Mouse (Mus musculus) embryonic facial prominence, embryonic 10.5 days (tissue): Measurements from ENCODE around the gene Klhdc7a. TPM values are rescaled to one million over a fixed set of nuclear protein-coding genes. Genes with fewer than 3 reads are reported as not detected.

Experiments used
- DNase-seq: peaks from one replicate; pipeline ENCODE4 v3.0.0-alpha.2; 2017; ENCODE audit warnings: low spot score
- H3K27ac ChIP-seq: fragments of 300-500 bp; sonication (generic); replicated peaks from 2 replicates; pipeline ENCODE4 v1.5.1; 2016; ENCODE audit warnings: mild to moderate bottlenecking
- H3K27me3 ChIP-seq: fragments of 300-500 bp; sonication (generic); replicated peaks from 2 replicates; pipeline ENCODE4 v1.6.1; 2016; ENCODE audit warnings: low read depth, mild to moderate bottlenecking; ENCODE audit not compliant: poor library complexity, severe bottlenecking
- H3K36me3 ChIP-seq: fragments of 300-500 bp; sonication (generic); replicated peaks from 2 replicates; pipeline ENCODE4 v1.6.1; 2016; ENCODE audit warnings: mild to moderate bottlenecking, moderate library complexity
- H3K4me1 ChIP-seq: fragments of 300-500 bp; sonication (generic); 2 replicates; pipeline ENCODE4 v1.6.1; 2016
- H3K4me3 ChIP-seq: fragments of 300-500 bp; sonication (generic); 2 replicates; pipeline ENCODE4 v1.5.1; 2016; ENCODE audit warnings: mild to moderate bottlenecking, moderate library complexity
- H3K9me3 ChIP-seq: fragments of 300-500 bp; sonication (generic); 2 replicates; pipeline ENCODE4 v1.6.1; 2016; ENCODE audit warnings: mild to moderate bottlenecking
- WGBS: fragments of 180-500 bp; shearing (Covaris S2); methylation state at CpG from one replicate; pipeline ENCODE4 v1.1.7; 2016; 5-methylcytosine and 5-hydroxymethylcytosine counted together
- polyA plus RNA-seq: library from polyadenylated mRNA; unstranded; fragments of >200 nt; fragmentation: Nextera tagmentation; extraction: Ambion mirVana; gene quantifications from 2 replicates; pipeline ENCODE4 v1.2.1, GENCODE M21; 2016

Gene Klhdc7a
- polyA plus RNA-seq, 1 experiment from 2014 or later, result 0.34 TPM

DNA sequence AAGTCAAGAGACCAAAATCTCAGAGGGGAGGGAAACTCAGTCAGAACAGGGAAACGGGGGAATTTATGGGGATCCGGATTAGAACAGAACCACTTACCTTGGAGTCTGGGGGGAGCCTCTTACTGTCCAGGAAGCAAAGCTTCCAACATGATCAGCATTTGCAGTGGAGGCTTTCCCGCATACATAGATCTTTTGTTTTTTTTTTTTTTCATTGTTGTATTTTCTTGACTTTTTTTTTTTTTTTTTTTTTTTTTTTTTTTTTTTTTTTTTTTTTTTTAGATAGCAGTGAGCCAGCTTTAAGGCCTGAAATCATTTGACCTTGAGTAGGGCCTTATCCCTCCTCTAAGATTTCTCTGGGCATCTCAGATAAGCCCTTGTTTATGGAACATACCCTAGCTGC lies 8.6 kb downstream of the Klhdc7a start:
- WGBS, result 93% methylated on average over 3 of the region's 3 CpGs
- DNase-seq, result no peak
- Histone ChIP-seq H3K36me3 (no peaks in the 10 kb centered on the region), H3K9me3 (no peaks in the 10 kb centered on the region), H3K4me3 (no peak overlapping the region), H3K27me3 (no peaks in the 10 kb centered on the region), H3K27ac (no peak overlapping the region), H3K4me1 (peaks cover 18% of the 10 kb centered on the region; the same call in 1 of the 2 replicates)

- peak overlapping the region; percentile 51 for H3K4me3 ChIP-seq
Observed at GRCm38 (mm10) chr4:139950876-139951485, 16.8 kb downstream of the Klhdc7a start.

GRCm38 (mm10) chr4:139950431-139950848 lies 17.4 kb downstream of the Klhdc7a start:
- Histone ChIP-seq H3K9me3 (0 out of 2 replicates have a peak, but pooled peaks cover 4% of the 10 kb centered on the region), H3K4me1 (peaks cover 22% of the 10 kb centered on the region), H3K27me3 (peaks cover 7% of the 10 kb centered on the region; the same call in 1 of the 2 replicates), H3K27ac (peak overlapping the region; percentile 19; the same call in 1 of the 2 replicates), H3K4me3 (peak overlapping the region; percentile 51), H3K36me3 (no peaks in the 10 kb centered on the region)
- DNase-seq, result peak; percentile 67
- 1% methylated on average over 20 of the region's 20 CpGs for WGBS

More at GRCm38 (mm10) chr4:139950876-139951485, 16.8 kb downstream of the Klhdc7a start:
- WGBS, result 57% methylated on average over 6 of the region's 7 CpGs
- peaks cover 22% of the 10 kb centered on the region for H3K4me1 ChIP-seq
- 0 out of 2 replicates have a peak, but pooled peaks cover 4% of the 10 kb centered on the region for H3K9me3 ChIP-seq
- no peaks in the 10 kb centered on the region for H3K36me3 ChIP-seq
- peaks cover 7% of the 10 kb centered on the region; the same call in 1 of the 2 replicates for H3K27me3 ChIP-seq
- H3K27ac ChIP-seq, result no peak overlapping the region
- DNase-seq, result no peak

DNA sequence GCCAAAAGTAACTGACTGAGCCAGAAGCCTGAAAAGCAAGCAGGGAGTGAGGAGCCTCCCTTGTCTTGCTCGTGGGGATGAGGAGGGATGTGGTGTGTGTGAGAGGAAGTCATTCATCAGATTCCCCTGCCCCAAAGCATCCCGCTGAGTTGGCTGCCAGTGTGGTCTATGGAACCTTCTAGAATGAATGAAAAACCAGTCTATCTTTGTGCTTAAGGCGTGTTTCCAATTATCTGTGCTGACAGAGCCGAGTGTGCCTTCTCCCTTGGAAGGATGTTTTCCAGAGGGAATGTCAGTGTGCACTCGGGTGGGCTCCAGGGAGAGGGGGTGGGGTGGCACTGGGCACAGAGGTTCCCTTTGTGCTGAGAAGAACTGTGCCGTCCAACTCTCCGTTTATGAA lies 19.2 kb downstream of the Klhdc7a start:
- Histone ChIP-seq H3K27me3 (peaks cover 7% of the 10 kb centered on the region; the same call in 1 of the 2 replicates), H3K9me3 (0 out of 2 replicates have a peak, but pooled peaks cover 4% of the 10 kb centered on the region), H3K4me3 (no peak overlapping the region), H3K4me1 (peaks cover 22% of the 10 kb centered on the region), H3K27ac (no peak overlapping the region), H3K36me3 (no peaks in the 10 kb centered on the region)
- DNase-seq, result no peak
- 13% methylated on average over 7 of the region's 7 CpGs for WGBS

GRCm38 (mm10) chr4:139947341-139947740 lies 20.5 kb downstream of the Klhdc7a start:
- Histone ChIP-seq H3K9me3 (0 out of 2 replicates have a peak, but pooled peaks cover 4% of the 10 kb centered on the region), H3K4me3 (no peak overlapping the region), H3K27me3 (peaks cover 7% of the 10 kb centered on the region; the same call in 1 of the 2 replicates), H3K27ac (no peak overlapping the region), H3K4me1 (peaks cover 22% of the 10 kb centered on the region), H3K36me3 (no peaks in the 10 kb centered on the region)
- WGBS, result 92% methylated on average over 2 of the region's 2 CpGs
- DNase-seq, result no peak

DNA sequence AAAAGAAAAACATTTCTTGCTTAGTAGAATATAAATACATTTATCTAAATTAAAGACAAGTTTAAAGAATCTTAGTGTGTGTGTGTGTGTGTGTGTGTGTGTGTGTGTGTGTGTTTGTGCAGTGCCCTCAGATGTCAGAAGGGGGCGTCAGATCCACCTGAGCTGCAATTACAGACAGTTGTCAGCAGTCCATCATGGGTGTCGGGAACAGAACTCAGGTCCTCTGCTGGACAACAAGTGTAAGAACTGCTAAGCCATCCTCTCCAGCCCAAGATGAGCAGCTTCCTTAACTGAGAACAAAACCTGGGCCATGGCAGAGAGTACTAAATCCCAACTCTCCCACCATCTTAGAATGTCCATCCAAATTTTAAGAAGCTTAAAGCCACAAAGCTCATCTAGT lies 26.0 kb downstream of the Klhdc7a start:
- Histone ChIP-seq H3K27me3 (no peaks in the 10 kb centered on the region), H3K4me3 (no peak overlapping the region), H3K27ac (no peak overlapping the region), H3K36me3 (no peaks in the 10 kb centered on the region), H3K9me3 (no peaks in the 10 kb centered on the region), H3K4me1 (no peaks in the 10 kb centered on the region)
- 82% methylated on average over 2 of the region's 2 CpGs for WGBS
- no peak for DNase-seq

GRCm38 (mm10) chr4:139935557-139935956 lies 32.3 kb downstream of the Klhdc7a start:
- no peak overlapping the region for H3K4me3 ChIP-seq
- DNase-seq, result no peak
- 78% methylated on average over 3 of the region's 3 CpGs for WGBS

GRCm38 (mm10) chr4:139932970-139933801 lies 34.6 kb downstream of the Klhdc7a start:
- Histone ChIP-seq H3K4me1 (peaks cover 21% of the 10 kb centered on the region), H3K36me3 (no peaks in the 10 kb centered on the region), H3K27me3 (peaks cover 34% of the 10 kb centered on the region), H3K27ac (no peak overlapping the region), H3K4me3 (no peak overlapping the region), H3K9me3 (no peaks in the 10 kb centered on the region)
- no peak for DNase-seq
- 83% methylated on average over 18 of the region's 18 CpGs for WGBS

More at GRCm38 (mm10) chr4:139935557-139935956, 32.3 kb downstream of the Klhdc7a start:
- no peaks in the 10 kb centered on the region for H3K36me3 ChIP-seq
- H3K27ac ChIP-seq, result no peak overlapping the region
- no peaks in the 10 kb centered on the region for H3K9me3 ChIP-seq
- peaks cover 15% of the 10 kb centered on the region for H3K4me1 ChIP-seq
- H3K27me3 ChIP-seq, result peaks cover 10% of the 10 kb centered on the region; the same call in 1 of the 2 replicates

DNA sequence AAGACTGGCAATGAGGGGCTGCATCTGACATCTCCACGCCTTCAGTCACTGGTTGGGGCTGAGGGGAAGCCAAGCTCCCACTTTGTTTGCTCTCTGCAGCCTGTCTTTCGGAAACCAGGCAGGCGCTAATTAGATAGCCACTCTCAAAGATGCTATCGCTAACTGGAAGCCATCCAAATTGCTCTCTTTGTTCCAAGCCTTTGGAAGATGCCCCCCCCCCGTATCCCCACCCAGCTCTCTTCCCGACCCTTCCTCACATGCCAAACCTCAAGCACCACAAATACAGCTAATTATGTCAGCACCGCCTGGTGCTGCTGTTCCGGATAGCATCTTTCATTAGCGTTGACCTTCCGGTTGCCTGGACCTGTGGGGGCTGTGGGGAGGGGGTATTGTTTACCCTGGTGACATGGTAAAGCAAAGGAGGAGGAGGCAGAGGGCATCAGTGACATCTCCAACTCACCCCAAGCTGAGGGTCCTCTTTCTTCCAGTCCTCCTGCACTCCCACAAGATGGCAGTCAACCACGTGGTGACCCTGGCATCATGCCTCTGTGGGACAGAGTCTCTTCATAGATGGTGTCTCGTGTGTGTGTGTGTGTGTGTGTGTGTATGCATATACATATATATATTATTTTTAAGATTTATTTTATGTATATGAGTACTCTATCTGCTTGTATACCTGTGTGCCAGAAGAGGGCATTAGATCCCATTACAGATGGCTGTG lies 35.9 kb downstream of the Klhdc7a start:
- Histone ChIP-seq H3K36me3 (no peaks in the 10 kb centered on the region), H3K4me3 (no peak overlapping the region), H3K9me3 (no peaks in the 10 kb centered on the region), H3K27ac (no peak overlapping the region), H3K27me3 (peaks cover 41% of the 10 kb centered on the region), H3K4me1 (peaks cover 23% of the 10 kb centered on the region)
- no peak for DNase-seq
- WGBS, result 48% methylated on average over 12 of the region's 12 CpGs

- 51% methylated on average over 7 of the region's 7 CpGs for WGBS
- DNase-seq, result no peak
- Histone ChIP-seq H3K9me3 (no peaks in the 10 kb centered on the region), H3K27me3 (peaks cover 52% of the 10 kb centered on the region), H3K4me1 (peaks cover 33% of the 10 kb centered on the region), H3K36me3 (no peaks in the 10 kb centered on the region), H3K4me3 (no peak overlapping the region), H3K27ac (no peak overlapping the region)
Observed at GRCm38 (mm10) chr4:139930885-139931284, 36.9 kb downstream of the Klhdc7a start.

DNA sequence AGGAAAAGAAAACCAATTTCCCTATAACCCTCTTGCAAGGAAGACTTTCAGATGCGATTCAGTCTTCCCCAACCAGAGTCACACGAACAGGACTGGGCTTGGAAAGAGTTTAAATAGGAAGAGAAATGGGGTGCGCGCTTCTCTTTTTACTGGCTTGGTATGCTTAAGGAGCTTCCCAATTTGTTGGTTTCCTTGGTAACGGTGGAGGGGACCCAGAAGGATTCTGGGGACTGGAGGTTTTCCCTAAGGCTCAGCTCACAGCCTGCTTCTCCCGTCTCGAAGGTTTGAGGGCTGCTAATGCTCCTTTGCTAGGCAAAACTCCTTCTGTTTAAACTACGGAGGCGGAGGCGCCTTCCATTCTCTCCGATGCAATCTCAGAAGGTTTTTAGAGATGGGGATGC lies 41.7 kb downstream of the Klhdc7a start:
- H3K27ac ChIP-seq, result no peak overlapping the region; the same call in 1 of the 2 replicates
- H3K27me3 ChIP-seq, result peaks cover 64% of the 10 kb centered on the region
- DNase-seq, result no peak
- peaks cover 30% of the 10 kb centered on the region for H3K4me1 ChIP-seq
- WGBS, result 3% methylated on average over 11 of the region's 11 CpGs
- H3K36me3 ChIP-seq, result no peaks in the 10 kb centered on the region
- H3K9me3 ChIP-seq, result peaks cover 5% of the 10 kb centered on the region; the same call in 1 of the 2 replicates
- peak overlapping the region; percentile 52 for H3K4me3 ChIP-seq
